Mouse (Mus musculus): ENCODE measurements at regions not wholly inside any gene's neighbourhood (a gene's known extent, or its start where the extent isn't known, plus 50 kb on each side); places are given as distances from the start of the nearest gene placed in this dataset.

- no peak for ATAC-seq (replicated peaks; ENCODE audit: poor library complexity, severe bottlenecking)
These were observed 264.7 kb downstream of the Gm9195 start for GRCm38 (mm10) chr14:72226946-72227345.

GRCm38 (mm10) chr14:72222836-72223235 is 268.8 kb downstream of the Gm9195 start:
- ATAC-seq (replicated peaks; ENCODE audit: poor library complexity, severe bottlenecking), result no peak

GRCm38 (mm10) chr14:72219523-72219922 is 272.1 kb downstream of the Gm9195 start:
- no peak for ATAC-seq (replicated peaks; ENCODE audit: poor library complexity, severe bottlenecking)

GRCm38 (mm10) chr14:72200307-72200706 is 291.3 kb downstream of the Gm9195 start:
- ATAC-seq (replicated peaks; ENCODE audit: poor library complexity, severe bottlenecking), result no peak

- ATAC-seq (replicated peaks; ENCODE audit: poor library complexity, severe bottlenecking), result no peak
These were observed 291.7 kb downstream of the Gm9195 start for GRCm38 (mm10) chr14:72199900-72200299.

GRCm38 (mm10) chr14:72197972-72198371 is 293.7 kb downstream of the Gm9195 start:
- no peak for ATAC-seq (replicated peaks; ENCODE audit: poor library complexity, severe bottlenecking)

GRCm38 (mm10) chr14:72187329-72187984 is 304.2 kb downstream of the Gm9195 start:
- ATAC-seq (replicated peaks; ENCODE audit: poor library complexity, severe bottlenecking), result no peak

GRCm38 (mm10) chr14:72175751-72176150 is 315.9 kb downstream of the Gm9195 start:
- no peak for ATAC-seq (replicated peaks; ENCODE audit: poor library complexity, severe bottlenecking)

GRCm38 (mm10) chr14:72172549-72173405 is 318.9 kb downstream of the Gm9195 start:
- ATAC-seq (replicated peaks; ENCODE audit: poor library complexity, severe bottlenecking), result no peak

GRCm38 (mm10) chr14:72171777-72172176 is 319.9 kb downstream of the Gm9195 start:
- no peak for ATAC-seq (replicated peaks; ENCODE audit: poor library complexity, severe bottlenecking)

GRCm38 (mm10) chr14:72158537-72159323 is 332.9 kb downstream of the Gm9195 start:
- ATAC-seq (replicated peaks; ENCODE audit: poor library complexity, severe bottlenecking), result no peak

GRCm38 (mm10) chr14:72155197-72155907 is 336.3 kb downstream of the Gm9195 start:
- no peak for ATAC-seq (replicated peaks; ENCODE audit: poor library complexity, severe bottlenecking)

- ATAC-seq (replicated peaks; ENCODE audit: poor library complexity, severe bottlenecking), result no peak
These were observed 340.0 kb downstream of the Gm9195 start for GRCm38 (mm10) chr14:72151676-72152075.

- no peak for ATAC-seq (replicated peaks; ENCODE audit: poor library complexity, severe bottlenecking)
These were observed 342.2 kb downstream of the Gm9195 start for GRCm38 (mm10) chr14:72149463-72149862.

GRCm38 (mm10) chr14:72148886-72149285 is 342.8 kb downstream of the Gm9195 start:
- ATAC-seq (replicated peaks; ENCODE audit: poor library complexity, severe bottlenecking), result no peak

- no peak for ATAC-seq (replicated peaks; ENCODE audit: poor library complexity, severe bottlenecking)
These were observed 345.3 kb downstream of the Gm9195 start for GRCm38 (mm10) chr14:72146381-72146780.

GRCm38 (mm10) chr14:72142883-72143487 is 348.7 kb downstream of the Gm9195 start:
- no peak for ATAC-seq (replicated peaks; ENCODE audit: poor library complexity, severe bottlenecking)

GRCm38 (mm10) chr14:72141136-72141535 is 350.5 kb downstream of the Gm9195 start:
- no peak for ATAC-seq (replicated peaks; ENCODE audit: poor library complexity, severe bottlenecking)

GRCm38 (mm10) chr14:72130149-72130548 is 361.5 kb downstream of the Gm9195 start:
- ATAC-seq (replicated peaks; ENCODE audit: poor library complexity, severe bottlenecking), result no peak

GRCm38 (mm10) chr14:72121786-72122185 is 369.9 kb downstream of the Gm9195 start:
- ATAC-seq (replicated peaks; ENCODE audit: poor library complexity, severe bottlenecking), result no peak
